Comparison of ENCODE assay signal across 9 mouse cellular contexts in genomic region chr16:30024681-30025262, GRCm38 (mm10). TPM values are rescaled to one million over a fixed set of nuclear protein-coding genes. Genes with fewer than 3 reads are reported as not detected.
DNase-seq lines count a peak whose midpoint lies in the region; ATAC-seq and TF ChIP-seq lines count a peak whose summit lies in the region.
"Had no signal": no experiment of that assay in that cellular context is flagged by ENCODE, and none has a peak within 500 bp of the region (broad histone marks: within the 10 kb centered on the region; RNA-seq: fewer than 3 reads in every experiment).

No protein-coding gene starts in this region.

- peak; percentile 66 for DNase-seq in gastrocnemius, adult 2 months
- no peak for DNase-seq in gastrocnemius, postnatal 10 days
- DNase-seq in 416B (ENCODE audit: low read depth) = peak; percentile 97
- DNase-seq in splenic B cell, adult 2 months (ENCODE audit: low read depth, low spot score) = peak; percentile 82
- DNase-seq in retina, embryonic 14.5 days (ENCODE audit: low spot score) = no peak

- H3K36me3 ChIP-seq in limb, embryonic 15.5 days = no peaks in the 10 kb centered on the region
- no peaks in the 10 kb centered on the region for H3K36me3 ChIP-seq in splenic B cell, adult 2 months (ENCODE audit: control insufficient read depth, insufficient read depth, low read length, poor library complexity, severe bottlenecking)
- H3K36me3 ChIP-seq: heart, embryonic 15.5 days had no signal

- intact Hi-C loops in gastrocnemius, adult 2 months (cut with DNase I) = no loop called here

- TF ChIP-seq POLR2A in bone marrow, adult 2 months (IDR thresholded peaks at IDR 0.05; ENCODE audit: borderline replicate concordance, control insufficient read depth, low read depth, low read length) = no peak

- 3% methylated on average over 9 of the region's 9 CpGs for WGBS in bone marrow, adult 2 months
- WGBS in limb, embryonic 15.5 days = 39% methylated on average over 9 of the region's 9 CpGs

- H3K4me1 ChIP-seq in bone marrow, adult 2 months (ENCODE audit: control insufficient read depth, insufficient read depth, low read length) = peaks cover 13% of the 10 kb centered on the region
- H3K4me1 ChIP-seq in limb, embryonic 15.5 days = peaks cover 46% of the 10 kb centered on the region

- no peak overlapping the region for H3K4me2 ChIP-seq in limb, embryonic 15.5 days
- H3K4me2 ChIP-seq: heart, embryonic 15.5 days had no signal

- no peak overlapping the region for H3K27ac ChIP-seq in gastrocnemius, adult 2 months
- H3K27ac ChIP-seq in bone marrow, adult 2 months (ENCODE audit: control insufficient read depth, insufficient read depth, low read depth, low read length, poor library complexity) = peak overlapping the region; percentile 28
- H3K27ac ChIP-seq in limb, embryonic 15.5 days = no peak overlapping the region
- H3K27ac ChIP-seq: heart, embryonic 15.5 days had no signal

- H3K9me3 ChIP-seq in limb, embryonic 15.5 days = no peaks in the 10 kb centered on the region
- H3K9me3 ChIP-seq: heart, embryonic 15.5 days had no signal

- TF ChIP-seq CTCF in gastrocnemius, adult 2 months (IDR thresholded peaks at IDR 0.05) = no peak
- no peak for TF ChIP-seq CTCF in bone marrow, adult 2 months (IDR thresholded peaks at IDR 0.05; ENCODE audit: control insufficient read depth, insufficient read depth, low read length)

- H3K9ac ChIP-seq in limb, embryonic 15.5 days = no peak overlapping the region
- H3K9ac ChIP-seq: heart, embryonic 15.5 days had no signal

- H3K27me3 ChIP-seq in limb, embryonic 15.5 days = no peaks in the 10 kb centered on the region
- no peaks in the 10 kb centered on the region for H3K27me3 ChIP-seq in splenic B cell, adult 2 months (ENCODE audit: control insufficient read depth, insufficient read depth, low read length, poor library complexity, severe bottlenecking)

- H3K4me3 ChIP-seq in gastrocnemius, adult 2 months = no peak overlapping the region
- H3K4me3 ChIP-seq in bone marrow, adult 2 months (replicated peaks; ENCODE audit: control insufficient read depth, low read depth, low read length) = no peak overlapping the region
- no peak overlapping the region for H3K4me3 ChIP-seq in limb, embryonic 15.5 days
- H3K4me3 ChIP-seq: heart, embryonic 15.5 days had no signal

- peak; percentile 26; the same call in 1 of the 2 replicates for ATAC-seq in limb, embryonic 15.5 days (ENCODE audit: insufficient number of reproducible peaks, low FRiP score, low TSS enrichment, low read depth)
- ATAC-seq in erythroid progenitor cell, adult 5-6 weeks (replicated peaks; ENCODE audit: low FRiP score, poor library complexity, severe bottlenecking) = no peak

RNA-seq across cellular contexts. Expression of gene Hes1, which starts 39.4 kb away (rescaled TPM):
- total RNA-seq in gastrocnemius, adult 2 months (2021) = 10 to 100 TPM in 1 of 2 experiments, 1 to 10 TPM in 1; 9.5 to 11.1 TPM
- total RNA-seq in gastrocnemius, postnatal 10 days (2021) = 10 to 100 TPM; 19.1 to 24.6 TPM
- polyA plus RNA-seq in bone marrow, adult 2 months (2011; ENCODE audit: insufficient read depth, insufficient read length, low replicate concordance, missing spikeins) = 1.1 and 12.4 TPM in 2 replicates
- 55.3 and 60.5 TPM in 2 replicates for polyA plus RNA-seq in limb, embryonic 15.5 days (2015; fragmentation: Nextera tagmentation; extraction: Ambion mirVana)
- total RNA-seq in erythroid progenitor cell, adult 5-6 weeks (2015; ENCODE audit: low replicate concordance) = 1.8 TPM in 1 of 2 replicates, not detected in the other
- total RNA-seq in erythroid progenitor cell, adult 5-6 weeks (2017; ENCODE audit: low replicate concordance) = 2.1 TPM in 1 of 2 replicates, not detected in the other

Comparison
In these comparisons a context has a peak if more than half of its experiments do, and no peak if none do; other contexts are left out.
1. DNase-seq: peak in gastrocnemius, adult 2 months (single experiment), 416B (single experiment) and splenic B cell, adult 2 months (single experiment); none in gastrocnemius, postnatal 10 days (single experiment) and retina, embryonic 14.5 days (single experiment).